Mouse (Mus musculus) liver, embryonic 14.5 days (tissue): ENCODE results near the gene Kifc3.

Experiments
- CTCF ChIP-seq: IDR thresholded peaks from 2 replicates; pipeline ENCODE4 v1.5.1; 2016; ENCODE audit warnings: antibody characterized with exemption, low read depth, control low read depth
- EP300 ChIP-seq: IDR thresholded peaks from 2 replicates; pipeline ENCODE4 v1.6.1; 2016; ENCODE audit warnings: antibody characterized with exemption, low read depth

- no peak for TF ChIP-seq CTCF
- no peak for TF ChIP-seq EP300
Observed at GRCm38 (mm10) chr8:95164469-95164868, 38.1 kb downstream of the Kifc3 start.
